Mouse (Mus musculus) hindbrain, embryonic 16.5 days (tissue): ENCODE results near the gene Mapk12. TPM values are rescaled to one million over a fixed set of nuclear protein-coding genes. Genes with fewer than 3 reads are reported as not detected.

Experiments
- ATAC-seq: fragments of 200-750 bp; cut with Nextera tagmentation; 2 replicates; pipeline ENCODE4 v1.8.0; 2017; ENCODE audit warnings: moderate TSS enrichment, moderate library complexity
- H3K27ac ChIP-seq: fragments of 300-500 bp; sonication (generic); 2 replicates; pipeline ENCODE4 v1.5.1; 2014; ENCODE audit warnings: low read depth, mild to moderate bottlenecking, control low read depth, low read length, moderate library complexity
- H3K27me3 ChIP-seq: fragments of 300-500 bp; sonication (generic); replicated peaks from 2 replicates; pipeline ENCODE4 v1.6.1; 2014; ENCODE audit warnings: low read length; ENCODE audit not compliant: control insufficient read depth, insufficient read depth
- H3K36me3 ChIP-seq: fragments of 300-500 bp; sonication (generic); 2 replicates; pipeline ENCODE4 v1.6.1; 2014; ENCODE audit warnings: mild to moderate bottlenecking, low read length, moderate library complexity, mixed read lengths; ENCODE audit not compliant: control insufficient read depth, insufficient read depth
- H3K4me1 ChIP-seq: fragments of 300-500 bp; sonication (generic); 2 replicates; pipeline ENCODE4 v1.6.1; 2014; ENCODE audit warnings: low read depth, low read length; ENCODE audit not compliant: control insufficient read depth, insufficient read depth
- H3K4me2 ChIP-seq: fragments of 300-500 bp; sonication (generic); 2 replicates; pipeline ENCODE4 v1.6.1; 2014; ENCODE audit warnings: mild to moderate bottlenecking, low read length, control low read depth, moderate library complexity
- H3K4me3 ChIP-seq: fragments of 300-500 bp; sonication (generic); 2 replicates; pipeline ENCODE4 v1.5.1; 2014; ENCODE audit warnings: mild to moderate bottlenecking, low read length, control low read depth, moderate library complexity
- H3K9ac ChIP-seq: fragments of 300-500 bp; sonication (generic); 2 replicates; pipeline ENCODE4 v1.6.1; 2014; ENCODE audit warnings: low read depth, mild to moderate bottlenecking, control low read depth, low read length, moderate library complexity
- H3K9me3 ChIP-seq: fragments of 300-500 bp; sonication (generic); 2 replicates; pipeline ENCODE4 v1.6.1; 2014; ENCODE audit warnings: mild to moderate bottlenecking, low read length, moderate library complexity; ENCODE audit not compliant: control insufficient read depth
- WGBS: fragments of 180-500 bp; shearing (Covaris S2); extraction: QIAGEN DNeasy Blood & Tissue Kit; methylation state at CpG from one replicate; pipeline ENCODE4 v1.1.7; 2014; 5-methylcytosine and 5-hydroxymethylcytosine counted together
- polyA plus RNA-seq: library from polyadenylated mRNA; unstranded; fragments of >200 nt; fragmentation: Nextera tagmentation; extraction: Ambion mirVana; gene quantifications from 2 replicates; pipeline ENCODE4 v1.2.1, GENCODE M21; 2015

Gene Mapk12
- polyA plus RNA-seq, 1 experiment from 2014 or later = 4.1 TPM

- Histone ChIP-seq H3K4me1 (no peaks in the 10 kb centered on the region), H3K4me3 (no peak overlapping the region), H3K36me3 (peaks cover 82% of the 10 kb centered on the region), H3K27ac (no peak overlapping the region), H3K4me2 (no peak overlapping the region), H3K9ac (no peak overlapping the region), H3K27me3 (no peaks in the 10 kb centered on the region), H3K9me3 (no peaks in the 10 kb centered on the region)
- no peak for ATAC-seq
- WGBS = 70% methylated on average over 7 of the region's 7 CpGs
These were observed 17.5 kb upstream of the Mapk12 start for GRCm38 (mm10) chr15:89157954-89158353.

DNA sequence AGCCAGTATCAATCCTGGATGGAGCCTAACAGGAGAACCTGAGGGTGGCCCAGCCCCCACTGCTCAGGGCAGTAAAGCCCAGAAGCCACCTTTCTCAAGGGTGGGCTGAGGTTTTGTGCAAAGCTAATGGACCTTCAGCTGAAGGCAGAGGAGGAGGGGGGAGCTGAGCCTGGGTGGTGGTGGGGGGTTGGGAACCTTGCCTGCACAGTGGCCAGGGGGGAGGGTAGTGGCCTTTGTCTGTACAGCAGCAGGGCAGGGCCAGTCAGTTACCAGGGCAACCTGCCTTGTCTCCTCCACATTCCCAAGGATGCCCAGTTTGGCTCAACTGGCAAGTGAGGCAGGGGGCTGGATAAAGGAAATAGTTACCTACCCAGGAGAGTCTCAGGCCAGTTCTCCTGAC lies 11.8 kb upstream of the Mapk12 start:
- Histone ChIP-seq H3K36me3 (peaks cover 28% of the 10 kb centered on the region), H3K4me3 (no peak overlapping the region), H3K9me3 (no peaks in the 10 kb centered on the region), H3K27ac (no peak overlapping the region), H3K9ac (no peak overlapping the region), H3K4me1 (peaks cover 28% of the 10 kb centered on the region), H3K27me3 (no peaks in the 10 kb centered on the region), H3K4me2 (no peak overlapping the region)
- peak; percentile 25; the same call in 1 of the 2 replicates for ATAC-seq

DNA sequence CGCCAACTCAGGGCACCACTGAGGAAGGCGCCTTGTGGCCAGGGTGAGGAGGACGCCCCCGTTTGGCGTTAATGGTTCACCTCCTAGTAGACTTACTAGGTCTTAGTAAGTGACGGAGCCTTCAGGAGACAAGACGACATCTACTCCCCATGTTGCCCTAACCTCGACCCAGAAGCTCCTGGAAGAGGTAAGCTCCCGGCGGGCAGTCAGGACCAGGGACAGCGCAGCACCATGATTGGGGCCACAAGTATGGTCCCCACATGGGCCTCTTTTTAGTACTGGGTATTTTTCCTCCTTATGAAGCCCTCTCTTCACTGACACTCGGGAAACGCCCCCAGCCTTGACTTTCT lies 9.5 kb upstream of the Mapk12 start:
- peak overlapping the region; percentile 83 for H3K4me3 ChIP-seq
- H3K27me3 ChIP-seq = no peaks in the 10 kb centered on the region
- H3K36me3 ChIP-seq = peaks cover 5% of the 10 kb centered on the region; the same call in 1 of the 2 replicates
- H3K9me3 ChIP-seq = no peaks in the 10 kb centered on the region
- H3K4me2 ChIP-seq = peak overlapping the region; percentile 90
- 1% methylated on average over 13 of the region's 13 CpGs for whole genome bisulfite sequencing
- H3K4me1 ChIP-seq = peaks cover 38% of the 10 kb centered on the region
- peak overlapping the region; percentile 93 for H3K9ac ChIP-seq
- peak overlapping the region; percentile 88 for H3K27ac ChIP-seq
- no peak for ATAC-seq

DNA sequence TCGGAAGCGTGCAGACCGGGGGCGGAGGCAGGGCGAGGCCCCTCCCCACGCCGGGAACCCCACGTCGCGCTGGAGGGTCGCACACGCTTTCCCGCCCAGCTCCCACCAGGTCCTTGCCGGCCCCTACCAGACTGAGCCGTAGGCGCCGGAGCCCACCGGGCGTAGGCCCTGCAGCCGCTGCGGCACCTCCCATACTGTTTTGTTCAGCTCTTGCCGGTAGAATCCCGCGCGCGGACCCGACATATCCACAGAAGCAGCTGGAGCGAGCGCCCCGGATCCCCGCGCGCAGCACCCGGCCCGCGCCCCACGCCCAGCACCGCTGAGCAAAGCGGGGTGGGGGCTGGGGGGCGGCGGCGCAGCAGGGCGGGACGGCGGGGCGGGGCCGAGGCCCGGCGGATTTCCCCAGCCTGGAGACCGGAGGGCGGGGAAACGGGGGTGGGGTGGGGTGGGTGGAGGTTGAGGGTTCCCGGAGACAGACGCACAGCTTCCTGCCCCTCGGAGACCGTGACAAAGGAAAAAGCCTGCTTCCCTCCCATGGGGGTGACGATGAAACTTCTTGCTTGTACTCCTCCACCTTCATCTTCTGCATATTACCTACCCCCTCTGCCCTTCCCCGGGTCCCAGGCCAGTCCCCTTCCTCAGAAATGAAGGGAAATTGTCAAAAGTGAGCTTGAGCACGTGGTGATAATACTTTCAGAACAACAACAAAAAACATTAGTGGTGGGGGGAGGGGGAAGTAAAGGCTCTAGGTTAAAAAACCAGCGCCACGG lies 9.0 kb upstream of the Mapk12 start, which contains the start of gene Mapk11:
TSS of gene Mapk11 (minus strand) at position 358 of the 770 bp plus-strand sequence.
- H3K4me1 ChIP-seq = peaks cover 38% of the 10 kb centered on the region
- no peaks in the 10 kb centered on the region for H3K9me3 ChIP-seq
- H3K27me3 ChIP-seq = no peaks in the 10 kb centered on the region
- H3K36me3 ChIP-seq = 0 out of 2 replicates have a peak, but pooled peaks cover 3% of the 10 kb centered on the region
- H3K4me2 ChIP-seq = peak within 1 kb of the TSS; percentile 90
- H3K4me3 ChIP-seq = peak within 1 kb of the TSS; percentile 83
- peak within 1 kb of the TSS; percentile 93 for H3K9ac ChIP-seq
- 1% methylated on average over 33 of the region's 61 CpGs for WGBS
- peak; percentile 69 for ATAC-seq
- peak within 1 kb of the TSS; percentile 88 for H3K27ac ChIP-seq

- Histone ChIP-seq H3K4me2 (peak overlapping the region; percentile 90), H3K9me3 (no peaks in the 10 kb centered on the region), H3K4me3 (peak overlapping the region; percentile 83), H3K27ac (peak overlapping the region; percentile 88), H3K4me1 (peaks cover 38% of the 10 kb centered on the region), H3K27me3 (no peaks in the 10 kb centered on the region), H3K36me3 (peaks cover 3% of the 10 kb centered on the region; the same call in 1 of the 2 replicates), H3K9ac (peak overlapping the region; percentile 93)
- 2% methylated on average over 25 of the region's 25 CpGs for WGBS
- peak; percentile 4; the same call in 1 of the 2 replicates for ATAC-seq
These were observed 8.2 kb upstream of the Mapk12 start for GRCm38 (mm10) chr15:89148496-89149270.

- Histone ChIP-seq H3K9me3 (no peaks in the 10 kb centered on the region), H3K4me1 (peaks cover 38% of the 10 kb centered on the region), H3K9ac (peak overlapping the region; percentile 27; the same call in 1 of the 2 replicates), H3K4me2 (peak overlapping the region; percentile 90), H3K4me3 (peak overlapping the region; percentile 83), H3K27ac (no peak overlapping the region), H3K36me3 (peaks cover 3% of the 10 kb centered on the region), H3K27me3 (no peaks in the 10 kb centered on the region)
- no peak for ATAC-seq
- 32% methylated on average over 4 of the region's 4 CpGs for WGBS
These were observed 7.4 kb upstream of the Mapk12 start for GRCm38 (mm10) chr15:89147895-89148294.

DNA sequence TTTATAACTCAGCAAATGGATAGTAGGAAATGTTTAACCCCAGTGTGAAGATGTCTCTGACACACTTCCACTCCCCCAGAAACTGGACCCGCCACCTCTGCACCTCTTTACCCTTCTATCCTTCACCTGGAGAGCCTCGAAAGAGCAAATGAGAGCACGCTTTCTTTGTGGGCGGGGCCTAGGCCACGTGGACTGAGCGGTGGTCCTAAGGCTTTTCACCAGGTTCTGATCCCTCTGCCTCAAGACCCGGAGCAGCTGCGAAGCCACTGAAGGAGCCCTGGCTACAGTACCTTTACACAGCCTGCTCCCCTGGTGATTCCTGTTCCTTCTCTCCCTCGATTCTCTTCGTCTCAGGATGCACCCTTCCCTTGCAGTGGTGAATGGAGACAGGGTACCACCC lies 7.0 kb upstream of the Mapk12 start:
- Histone ChIP-seq H3K27ac (no peak overlapping the region), H3K4me1 (peaks cover 37% of the 10 kb centered on the region), H3K9me3 (no peaks in the 10 kb centered on the region), H3K27me3 (no peaks in the 10 kb centered on the region), H3K4me2 (peak overlapping the region; percentile 90), H3K36me3 (peaks cover 3% of the 10 kb centered on the region), H3K4me3 (peak overlapping the region; percentile 83), H3K9ac (peak overlapping the region; percentile 64)
- ATAC-seq = no peak
- WGBS = 20% methylated on average over 10 of the region's 10 CpGs

DNA sequence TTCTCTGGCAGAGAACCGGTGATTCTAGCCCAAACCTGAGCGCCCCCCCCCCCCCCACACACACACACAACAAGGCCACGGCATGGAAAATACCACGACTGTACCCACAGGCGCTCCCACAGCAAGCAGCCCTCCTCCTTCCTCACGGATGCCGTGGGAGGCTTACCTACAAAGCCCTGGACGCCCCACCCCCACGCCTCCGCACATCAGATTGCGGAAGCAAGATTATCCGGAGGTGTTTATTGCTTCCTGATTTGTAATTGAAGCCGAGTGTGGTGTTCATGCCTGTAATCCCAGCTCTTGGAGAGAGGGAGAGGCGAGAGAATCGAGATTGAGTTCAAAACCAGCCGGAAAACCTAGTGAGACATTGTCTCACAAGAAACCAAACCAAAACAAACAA lies 6.5 kb upstream of the Mapk12 start:
- Histone ChIP-seq H3K27ac (peak overlapping the region; percentile 67), H3K4me1 (peaks cover 33% of the 10 kb centered on the region), H3K9me3 (no peaks in the 10 kb centered on the region), H3K4me2 (peak overlapping the region; percentile 90), H3K4me3 (peak overlapping the region; percentile 83), H3K9ac (peak overlapping the region; percentile 64), H3K27me3 (no peaks in the 10 kb centered on the region), H3K36me3 (peaks cover 3% of the 10 kb centered on the region)
- peak; percentile 2; the same call in 1 of the 2 replicates for ATAC-seq
- WGBS = 8% methylated on average over 14 of the region's 16 CpGs

DNA sequence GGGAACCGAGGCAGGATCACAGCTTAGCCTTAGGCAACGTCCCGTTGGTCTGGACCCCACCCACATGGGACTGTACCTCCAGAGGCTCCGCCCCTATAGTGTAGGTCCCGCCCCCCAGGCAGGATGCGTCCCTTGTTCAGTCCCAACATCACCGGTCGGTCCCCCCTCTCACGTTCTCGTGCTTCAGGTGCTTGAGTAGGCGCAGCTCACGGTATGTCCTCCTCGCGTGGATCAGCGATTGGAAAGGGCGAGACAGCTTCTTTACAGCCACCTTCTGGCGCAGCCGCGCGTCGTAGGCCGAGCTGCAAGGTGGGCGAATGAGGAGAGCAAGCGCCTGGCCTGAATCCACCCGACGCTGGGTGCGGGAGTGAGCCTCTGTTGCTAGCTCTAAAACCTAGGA lies 6.0 kb upstream of the Mapk12 start:
- no peaks in the 10 kb centered on the region for H3K27me3 ChIP-seq
- peak; percentile 51 for ATAC-seq
- WGBS = 3% methylated on average over 27 of the region's 27 CpGs

More for the DNA sequence above, 6.0 kb upstream of the Mapk12 start:
- H3K4me2 ChIP-seq = peak overlapping the region; percentile 90
- peak overlapping the region; percentile 64 for H3K9ac ChIP-seq
- H3K9me3 ChIP-seq = no peaks in the 10 kb centered on the region
- peak overlapping the region; percentile 83 for H3K4me3 ChIP-seq
- peak overlapping the region; percentile 67 for H3K27ac ChIP-seq
- H3K4me1 ChIP-seq = peaks cover 32% of the 10 kb centered on the region
- peaks cover 3% of the 10 kb centered on the region for H3K36me3 ChIP-seq
